Mouse (Mus musculus): ENCODE data around the gene Tex33. TPM values are rescaled to one million over a fixed set of nuclear protein-coding genes. Genes with fewer than 3 reads are reported as not detected.
"Not testable (repeated sequence)": the region's sequence is repeated elsewhere in the genome, so short reads cannot be mapped to it uniquely, and the experiment has no call there.

Gene Tex33
- total RNA-seq, 1 experiment from 2014 or later: not detected

DNA sequence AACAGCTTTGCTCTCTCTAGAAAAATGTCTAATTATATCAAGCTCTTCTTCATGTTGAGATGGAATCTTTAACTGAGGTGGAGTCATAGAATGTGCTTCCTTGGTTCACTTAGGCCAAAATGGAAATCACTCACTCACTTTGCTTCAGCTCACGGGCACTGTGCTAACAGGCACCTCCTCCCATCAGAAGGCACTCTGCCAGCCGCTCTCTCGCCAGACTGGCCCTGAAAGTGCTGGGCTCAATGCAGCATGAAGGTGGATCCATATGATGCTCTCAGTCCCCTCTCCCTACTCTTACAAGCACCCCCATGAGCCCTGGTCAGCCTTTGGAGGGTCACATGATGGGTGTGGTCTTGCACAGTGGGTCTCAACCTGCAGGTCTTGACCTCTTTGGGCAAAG is 21.5 kb downstream of the Tex33 start:
- DNase-seq: peak; percentile 77

DNA sequence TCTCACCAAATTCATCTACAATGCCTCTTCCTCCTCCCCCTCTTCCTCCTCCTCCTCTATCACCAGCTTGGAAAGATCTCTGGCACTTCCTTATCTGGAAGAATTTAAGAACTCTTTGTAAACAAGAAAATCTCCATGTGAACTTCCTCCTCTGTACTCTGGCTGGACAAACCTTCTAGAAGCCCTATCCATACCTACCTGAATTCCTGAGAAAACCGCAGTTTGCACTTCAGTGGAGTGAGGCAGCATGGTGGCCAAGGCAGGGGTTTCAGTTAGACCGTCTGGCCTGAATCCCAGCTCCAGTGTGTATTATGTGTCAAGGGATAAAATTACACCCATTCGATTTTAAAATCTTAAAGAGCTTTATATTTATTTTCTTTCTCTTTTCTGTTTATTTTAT is 22.9 kb downstream of the Tex33 start:
- no peak for DNase-seq

DNA sequence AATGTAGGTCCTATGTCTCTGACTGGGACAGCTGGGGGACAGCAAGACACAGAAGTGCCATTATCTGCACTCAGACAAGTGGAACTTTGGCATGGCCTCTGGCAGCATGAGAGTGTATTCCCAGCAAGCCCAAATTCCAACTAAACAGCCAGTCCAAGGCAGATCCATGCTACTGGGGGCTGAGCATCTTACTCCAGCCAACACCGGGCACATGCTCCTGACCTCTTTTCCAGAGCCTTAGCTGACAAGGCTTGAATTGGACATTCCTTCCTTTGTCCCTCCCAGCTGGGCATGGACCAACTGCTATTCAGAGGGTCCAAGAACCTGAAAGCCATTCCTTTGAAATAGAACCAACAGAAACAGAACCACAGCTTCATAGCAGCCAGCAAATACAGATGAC is 26.1 kb downstream of the Tex33 start:
- no peak for DNase-seq

DNA sequence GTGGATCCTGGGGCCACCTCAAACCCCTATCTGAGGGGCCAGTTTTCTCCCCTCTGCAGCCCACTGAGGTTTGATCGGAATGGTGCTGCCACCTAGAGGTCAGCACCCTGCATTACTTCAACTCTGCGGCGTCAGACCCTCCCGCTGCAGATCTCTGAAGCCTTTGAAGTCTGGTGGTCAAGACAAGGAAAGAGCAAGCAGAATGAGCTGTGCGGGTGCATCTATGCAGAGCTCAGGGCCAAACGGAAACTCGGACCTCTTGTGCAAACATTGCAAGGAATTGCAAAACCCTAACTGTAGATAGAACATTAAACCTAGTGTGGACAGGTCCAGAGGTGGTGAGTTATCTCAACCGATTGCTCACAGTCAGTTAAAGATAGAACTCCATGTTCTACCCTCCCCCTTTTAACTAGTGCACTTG is 26.8 kb downstream of the Tex33 start:
- DNase-seq: peak; percentile 41

DNA sequence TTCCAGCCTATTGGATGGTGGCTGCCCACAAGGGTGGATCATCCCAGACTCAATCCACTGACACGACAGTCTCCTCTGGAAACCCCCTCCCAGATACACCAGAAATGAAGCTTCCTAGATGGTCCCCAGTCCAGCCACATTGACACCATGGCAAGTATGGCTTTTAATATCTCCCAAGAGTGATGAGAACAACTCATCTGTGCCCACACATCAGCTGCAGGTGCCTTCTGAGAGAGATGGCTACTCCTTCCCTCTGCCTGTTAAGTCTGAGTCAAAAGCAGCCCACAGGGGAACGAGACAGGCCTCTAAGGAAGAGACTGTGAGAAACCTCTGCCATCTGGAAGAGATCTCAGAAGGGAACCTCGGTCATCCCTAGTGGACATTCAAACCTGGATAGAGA is 27.9 kb downstream of the Tex33 start:
- no peak for DNase-seq

DNA sequence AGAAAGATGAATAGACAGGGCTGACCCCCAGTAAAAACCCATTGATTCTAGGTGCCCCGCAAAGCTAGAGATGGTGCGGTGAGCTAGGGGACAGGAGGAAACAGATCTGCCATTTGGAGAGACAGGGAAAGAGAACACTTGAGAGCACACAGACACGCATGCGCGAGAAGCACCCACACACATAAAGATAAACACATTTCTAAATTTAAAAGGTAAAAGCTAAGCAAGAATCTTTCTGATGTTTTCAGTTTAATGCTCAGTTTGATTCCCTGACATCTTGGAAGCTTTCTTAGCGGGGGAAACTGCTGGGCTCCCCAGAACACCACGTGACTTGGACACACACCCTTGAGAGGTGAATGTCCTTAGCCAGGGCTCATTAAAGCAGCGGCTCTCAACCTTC is 28.8 kb downstream of the Tex33 start:
- no peak for DNase-seq

DNA sequence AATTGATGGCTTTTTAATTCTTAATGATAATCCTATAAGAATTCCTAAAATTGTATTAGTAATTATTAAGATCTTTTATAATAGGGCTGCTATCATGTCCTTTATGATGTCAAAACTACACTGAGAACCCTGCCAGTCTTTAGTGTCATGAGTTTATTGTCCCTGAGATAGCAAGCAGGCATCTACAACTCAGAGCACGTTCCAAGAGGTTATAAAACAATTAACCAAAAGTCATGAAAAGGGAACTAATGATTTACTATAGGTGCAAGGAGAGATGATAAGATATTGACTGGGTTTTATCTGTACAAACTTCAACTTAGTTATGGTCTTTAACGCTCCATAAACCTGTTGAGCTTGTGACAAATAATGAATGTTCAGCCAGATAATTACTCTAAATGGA is 29.8 kb downstream of the Tex33 start:
- DNase-seq: no peak

DNA sequence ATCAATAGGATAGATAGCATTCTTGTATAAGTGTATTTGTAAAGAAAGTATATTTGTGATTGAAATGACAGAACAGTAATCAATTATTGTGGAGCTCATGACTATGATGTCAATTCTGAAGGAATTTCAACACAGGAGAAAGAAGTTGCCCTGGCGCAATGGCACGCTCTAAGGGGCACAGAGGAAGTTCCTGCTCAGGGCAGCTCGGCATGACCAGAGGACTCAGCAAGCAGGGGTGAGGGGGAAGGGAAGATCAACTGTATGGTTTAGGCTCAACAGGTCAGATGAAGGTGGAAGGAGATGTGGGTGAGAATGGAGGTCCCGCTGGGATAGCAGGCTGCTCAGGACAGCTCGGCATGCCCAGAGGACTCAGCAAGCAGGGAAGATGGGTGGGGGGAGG is 40.2 kb downstream of the Tex33 start:
- no peak for DNase-seq

DNA sequence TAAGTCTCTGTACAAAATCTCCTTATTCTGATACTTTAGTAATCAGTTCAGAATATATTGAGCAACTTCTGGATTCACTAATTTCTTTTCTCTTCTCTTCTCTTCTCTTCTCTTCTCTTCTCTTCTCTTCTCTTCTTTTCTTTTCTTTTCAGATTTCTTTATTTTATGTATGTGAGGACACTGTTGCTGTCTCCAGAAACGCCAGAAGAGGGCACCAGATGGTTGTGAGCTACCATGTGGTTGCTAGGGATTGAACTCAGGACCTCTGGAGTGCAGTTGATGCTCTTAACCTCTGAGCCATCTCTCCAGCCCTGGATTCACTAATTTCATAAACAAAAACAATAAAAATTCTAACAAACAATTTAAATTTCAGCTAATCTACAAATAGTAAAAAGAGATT is 40.8 kb downstream of the Tex33 start:
- peak; percentile 51 for DNase-seq

DNA sequence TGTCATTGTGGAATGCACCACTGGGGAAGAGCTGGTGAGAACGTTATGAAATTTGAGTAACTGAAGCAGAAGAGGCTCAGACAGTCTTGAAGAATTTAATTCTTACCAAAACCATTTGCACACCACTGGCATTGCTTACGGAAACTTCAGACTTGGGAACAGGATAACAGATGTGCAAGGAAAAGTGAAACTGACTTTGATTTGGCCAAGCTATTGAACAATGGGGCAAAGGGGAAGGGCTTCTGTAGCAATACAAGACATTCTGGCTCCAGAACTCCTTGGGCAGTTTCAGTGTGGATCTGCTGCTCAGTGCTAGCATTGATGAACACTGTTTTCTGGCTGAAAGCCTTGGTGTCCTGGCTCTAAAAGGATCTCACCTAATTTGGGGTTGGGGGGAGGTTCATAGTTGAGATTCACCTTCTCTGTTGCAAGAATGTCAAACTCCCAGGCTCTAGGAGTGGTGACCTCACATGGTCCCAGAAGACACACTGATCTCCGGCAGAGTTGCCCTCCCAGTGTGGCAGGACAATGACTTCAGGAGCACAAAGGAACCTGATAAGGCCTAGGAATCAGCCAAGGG is 44.0 kb downstream of the Tex33 start:
- DNase-seq: no peak

DNA sequence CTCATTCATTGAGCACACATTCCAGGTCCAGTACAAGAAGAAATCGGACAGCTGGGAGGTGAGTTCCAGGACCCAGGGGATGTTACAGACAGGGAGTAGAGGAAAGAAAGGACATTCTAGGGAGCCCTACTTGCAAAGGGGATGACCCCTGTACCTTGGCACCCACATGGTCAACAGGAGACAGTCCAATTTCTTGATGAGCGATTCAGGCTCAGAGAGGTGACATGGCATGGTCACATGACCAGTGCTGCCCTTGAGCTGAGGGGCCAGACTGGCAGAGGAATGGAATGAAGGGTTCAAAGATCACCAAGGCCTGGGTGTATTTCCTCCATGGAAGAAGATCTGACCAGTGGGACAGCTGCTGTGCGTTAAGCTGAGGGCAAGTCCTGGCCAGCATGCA is 51.1 kb downstream of the Tex33 start:
- no peak for DNase-seq

DNA sequence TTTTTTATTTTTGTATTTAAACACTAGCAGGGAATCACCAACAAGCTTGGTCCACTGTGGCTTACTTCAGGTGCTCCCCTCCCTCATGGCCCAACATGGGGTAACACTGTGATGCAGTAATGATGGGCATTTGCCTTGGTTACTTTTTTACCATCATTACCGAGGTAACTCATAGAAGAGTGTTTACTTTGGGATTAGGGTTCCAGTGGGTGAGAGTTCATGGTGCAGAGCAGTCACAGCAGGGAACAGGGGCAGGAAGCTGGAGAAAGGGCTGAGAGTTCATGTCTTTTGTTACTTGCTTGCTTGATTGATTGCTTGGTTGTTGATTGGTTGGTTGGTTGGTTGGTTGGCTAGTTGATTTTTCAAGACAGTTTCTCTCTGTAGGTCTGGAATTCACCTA is 52.0 kb downstream of the Tex33 start:
- DNase-seq: no peak

DNA sequence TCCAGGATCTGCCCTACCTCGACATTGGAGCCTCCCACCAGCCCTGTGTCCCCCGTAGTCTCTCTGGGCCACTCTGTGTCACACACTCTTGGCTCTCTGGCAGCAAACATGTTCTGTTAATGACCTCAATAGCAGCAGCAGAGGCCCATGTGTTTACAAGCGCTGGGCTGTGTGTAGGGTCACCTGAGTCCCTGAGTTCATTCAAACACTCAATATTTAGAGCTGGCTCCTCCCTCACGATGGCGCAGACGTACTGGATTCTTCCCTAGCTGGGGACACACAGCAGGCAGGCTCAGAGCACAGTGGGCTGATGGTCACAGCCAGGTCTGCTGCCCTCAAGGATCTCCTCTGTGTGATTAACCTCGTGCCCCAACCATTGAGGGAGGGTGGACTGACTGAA is 54.8 kb downstream of the Tex33 start:
- not testable (repeated sequence) for DNase-seq

DNA sequence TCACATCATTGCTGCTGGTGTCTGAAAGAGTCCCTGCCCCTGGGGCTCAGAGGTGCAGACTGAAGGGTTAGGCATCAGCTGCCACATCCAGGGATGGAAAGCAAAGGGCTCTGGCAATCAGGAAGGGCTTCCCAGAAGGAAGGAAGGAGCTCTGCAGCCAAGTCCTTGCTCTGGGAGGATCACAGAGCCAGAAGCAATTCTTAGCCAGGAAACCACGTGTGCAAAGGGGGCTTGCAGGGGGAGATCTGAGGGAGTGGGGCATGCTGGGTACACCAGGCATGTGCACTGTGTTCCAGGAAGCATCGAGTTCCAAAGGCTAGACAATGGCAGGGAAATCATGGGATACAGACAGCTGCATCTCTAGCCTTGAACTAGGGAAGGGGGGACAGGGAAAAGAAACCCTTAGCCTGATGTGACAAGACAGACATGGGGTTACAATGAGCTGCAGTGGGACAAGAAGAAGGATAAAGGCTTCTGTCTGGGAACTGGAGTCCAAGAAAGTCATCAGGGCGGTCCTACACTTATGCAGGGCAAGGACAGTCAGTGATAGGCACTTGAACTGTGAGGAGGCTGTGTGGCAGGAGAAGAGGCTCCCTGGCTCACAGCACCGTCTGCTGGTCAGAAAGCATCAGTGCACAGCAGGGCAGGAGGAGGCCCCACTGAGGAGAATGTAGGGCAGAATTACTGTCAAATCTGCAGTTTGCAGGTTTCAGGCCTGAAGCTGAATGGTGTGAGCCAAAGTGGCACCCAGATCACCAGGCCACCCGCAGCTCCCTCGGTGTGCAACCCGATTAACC is 55.9 kb downstream of the Tex33 start:
- peak; percentile 65 for DNase-seq

DNA sequence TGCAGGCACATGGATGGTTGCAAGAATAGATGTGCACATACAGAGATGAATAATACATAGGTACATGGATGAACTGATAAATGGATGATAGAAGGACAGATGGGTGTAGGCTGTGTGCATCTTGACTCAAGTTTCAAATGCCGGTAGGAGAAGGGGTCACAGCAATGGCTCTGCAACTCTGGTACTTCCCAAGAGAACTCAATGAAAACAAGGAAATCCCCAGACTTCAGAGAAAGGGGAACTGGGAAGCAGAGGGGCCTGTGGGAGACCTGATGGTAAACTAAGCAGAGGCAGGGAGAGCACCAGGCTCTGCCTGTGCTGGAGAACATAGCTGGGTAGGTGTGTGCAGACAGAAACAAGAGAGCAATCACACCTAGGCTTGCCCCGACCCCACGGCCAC is 61.3 kb downstream of the Tex33 start:
- DNase-seq: no peak

DNA sequence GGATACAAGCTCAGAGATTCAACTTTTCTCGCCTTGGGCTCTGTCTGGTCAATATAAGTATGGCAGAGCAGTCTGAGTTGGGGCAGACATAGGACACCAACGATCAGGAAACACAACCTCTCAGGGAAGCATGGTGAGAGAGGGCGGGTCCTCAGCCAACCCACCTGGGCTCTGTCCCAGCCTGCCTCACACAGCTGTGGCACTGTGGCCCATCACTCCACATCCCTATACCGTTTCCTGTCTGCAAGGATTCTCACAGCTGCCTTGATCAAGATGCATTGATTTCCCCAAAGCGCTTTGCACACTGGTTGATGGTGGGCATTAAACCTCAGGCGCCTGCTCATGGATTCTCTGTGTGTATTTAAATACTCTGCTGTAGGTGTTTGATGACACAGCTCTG is 62.7 kb downstream of the Tex33 start:
- DNase-seq: no peak

DNA sequence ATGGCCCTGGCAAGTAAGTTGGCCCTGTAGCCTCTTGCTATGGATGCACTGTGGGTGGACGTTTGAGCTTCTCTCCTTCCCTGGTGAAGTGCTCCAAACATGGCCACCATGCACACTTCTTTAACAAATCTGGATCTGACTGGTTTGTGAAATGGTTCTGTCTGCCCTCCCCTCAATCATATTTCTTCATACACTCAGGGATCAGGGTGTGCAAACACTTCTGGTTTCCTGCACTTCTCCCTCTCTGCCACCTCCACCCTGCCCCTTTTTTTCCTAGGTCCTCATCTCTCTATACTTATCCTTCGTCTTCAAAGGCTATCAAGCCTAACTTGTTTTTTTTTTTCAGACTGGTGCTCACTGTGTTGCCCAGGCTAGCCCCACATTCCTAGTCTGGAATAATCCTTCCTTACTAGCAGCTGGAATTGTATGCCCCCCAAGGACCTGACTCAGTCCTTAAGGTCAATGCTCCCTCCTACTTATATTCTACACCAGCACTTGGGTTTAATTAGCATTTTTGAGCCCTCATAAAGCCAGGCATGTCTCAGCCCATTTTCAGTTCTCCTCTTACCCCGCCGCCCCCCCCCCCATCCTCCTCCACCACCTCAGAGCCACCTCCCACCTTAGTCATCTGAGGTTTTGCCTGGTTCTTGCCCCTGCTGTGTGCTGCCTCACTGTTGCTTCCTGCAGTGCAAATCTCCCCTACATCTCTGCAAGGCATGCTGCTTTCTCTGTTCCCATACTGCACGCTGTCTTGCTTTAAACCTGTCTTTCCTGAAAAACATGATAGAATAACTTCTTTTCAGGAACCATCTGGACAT is 64.0 kb downstream of the Tex33 start:
- DNase-seq: no peak

DNA sequence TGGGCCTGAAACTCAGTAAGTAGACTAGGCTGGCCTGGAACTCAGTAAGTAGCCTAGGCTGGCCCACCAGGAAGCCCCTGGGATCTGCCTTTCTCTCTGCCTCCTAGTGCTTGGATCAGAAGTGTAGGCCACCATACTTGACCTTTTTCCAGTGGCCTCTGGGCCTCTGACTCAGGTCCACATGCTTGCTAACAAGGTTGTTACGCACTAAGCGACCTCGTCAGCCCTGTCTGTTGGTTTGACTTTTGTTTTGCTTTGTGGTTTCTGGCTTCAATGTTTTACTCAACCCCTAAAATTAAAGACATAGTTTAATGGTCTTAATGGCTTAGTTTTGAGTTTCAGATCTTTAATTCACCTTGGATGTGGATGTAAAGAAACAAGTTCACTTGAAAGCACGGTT is 65.0 kb downstream of the Tex33 start:
- DNase-seq: peak; percentile 18

DNA sequence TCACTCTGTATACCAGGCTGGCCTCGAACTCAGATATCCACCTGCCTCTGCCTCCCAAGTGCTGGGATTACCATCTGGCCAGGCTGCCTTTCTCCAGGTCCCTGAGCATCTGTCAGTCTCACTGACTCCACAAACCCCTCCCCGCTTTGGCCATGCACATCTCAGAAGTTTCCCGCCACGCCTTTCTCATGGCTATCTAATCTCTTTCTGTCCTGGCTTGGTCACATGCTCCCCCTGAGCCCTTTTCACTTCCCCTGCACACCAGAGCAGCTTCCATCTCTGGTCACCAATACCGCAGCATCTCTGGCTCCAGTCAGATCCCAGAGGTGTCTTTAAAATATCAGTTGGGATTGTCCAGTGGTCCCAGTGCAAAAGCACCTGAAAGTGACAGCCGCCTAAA is 65.7 kb downstream of the Tex33 start:
- DNase-seq: not testable (repeated sequence)

DNA sequence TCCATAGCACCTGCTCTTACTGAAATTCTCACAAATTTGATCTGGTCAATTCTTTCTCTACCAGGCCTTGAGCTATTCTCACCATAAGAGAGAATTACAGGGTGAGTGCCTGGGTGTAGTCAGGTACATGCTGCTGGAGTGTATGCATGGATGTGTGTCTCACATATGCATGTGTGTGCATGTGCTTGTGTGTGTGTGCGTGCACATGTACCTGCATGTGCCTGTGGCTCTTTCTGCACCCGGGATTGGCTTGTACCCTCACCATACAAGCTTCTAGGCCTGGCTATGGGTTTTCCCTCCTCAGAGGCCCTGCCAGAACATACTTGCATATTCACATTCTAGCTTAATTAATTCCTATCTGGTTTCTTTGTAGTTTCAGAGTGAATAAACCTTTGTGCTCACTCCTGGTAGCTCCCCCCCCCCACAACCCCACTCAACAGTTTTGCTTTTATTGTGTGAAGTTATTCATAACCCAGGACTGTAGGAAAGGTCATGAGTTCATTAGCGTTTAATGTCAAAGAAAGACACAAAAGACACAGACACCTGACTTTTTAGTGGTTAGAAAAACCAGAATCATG is 67.1 kb downstream of the Tex33 start:
- DNase-seq: no peak

Data from adrenal gland, postnatal 25 days (tissue).